ENCODE assay signal across 11 mouse cellular contexts in genomic region chr17:47958046-47958790, GRCm38 (mm10). TPM values are rescaled to one million over a fixed set of nuclear protein-coding genes. Genes with fewer than 3 reads are reported as not detected.
DNase-seq lines count a peak whose midpoint lies in the region; ATAC-seq and TF ChIP-seq lines count a peak whose summit lies in the region.
"Had no signal": no experiment of that assay in that cellular context is flagged by ENCODE, and none has a peak within 500 bp of the region (broad histone marks: within the 10 kb centered on the region; RNA-seq: fewer than 3 reads in every experiment).

No protein-coding gene starts in this region.

- peak; percentile 31 for DNase-seq in liver
- no peak for DNase-seq in liver, embryonic 11.5 days (ENCODE audit: low spot score)
- peak; percentile 68 for DNase-seq in lung, adult 2 months
- DNase-seq in frontal cortex, adult 2 months (ENCODE audit: extremely low spot score in 1 of 2, low spot score in 1 of 2) = no peak
- no peak for DNase-seq in gastrocnemius, postnatal 25 days
- DNase-seq: gastrocnemius, adult 2 months had no signal

- H3K9me3 ChIP-seq in liver, embryonic 11.5 days (ENCODE audit: control insufficient read depth, low read length) = no peaks in the 10 kb centered on the region
- no peaks in the 10 kb centered on the region for H3K9me3 ChIP-seq in kidney, embryonic 15.5 days (replicated peaks)
- no peaks in the 10 kb centered on the region for H3K9me3 ChIP-seq in hindbrain, embryonic 12.5 days (replicated peaks)
- H3K9me3 ChIP-seq: embryonic facial prominence, embryonic 12.5 days had no signal

- H3K4me1 ChIP-seq in liver, embryonic 11.5 days (replicated peaks; ENCODE audit: control insufficient read depth, insufficient read depth, low read length) = peaks cover 9% of the 10 kb centered on the region; the same call in 1 of the 2 replicates
- peaks cover 9% of the 10 kb centered on the region for H3K4me1 ChIP-seq in kidney, embryonic 15.5 days
- peaks cover 6% of the 10 kb centered on the region; the same call in 1 of the 2 replicates for H3K4me1 ChIP-seq in lung, adult 2 months (ENCODE audit: control insufficient read depth, insufficient read depth, low read length)
- H3K4me1 ChIP-seq in hindbrain, embryonic 12.5 days = 0 out of 2 replicates have a peak, but pooled peaks cover 2% of the 10 kb centered on the region

- H3K36me3 ChIP-seq in liver, embryonic 11.5 days (ENCODE audit: control insufficient read depth, insufficient read depth, low read length) = no peaks in the 10 kb centered on the region
- no peaks in the 10 kb centered on the region for H3K36me3 ChIP-seq in kidney, embryonic 15.5 days
- H3K36me3 ChIP-seq in hindbrain, embryonic 12.5 days = no peaks in the 10 kb centered on the region
- H3K36me3 ChIP-seq: embryonic facial prominence, embryonic 12.5 days had no signal

- TF ChIP-seq CTCF in lung, adult 2 months (IDR thresholded peaks at IDR 0.05; ENCODE audit: insufficient read depth, low read length) = no peak

- H3K4me3 ChIP-seq in liver, embryonic 11.5 days (ENCODE audit: low read depth, low read length) = no peak overlapping the region
- H3K4me3 ChIP-seq in kidney, embryonic 15.5 days (replicated peaks) = no peak overlapping the region
- H3K4me3 ChIP-seq in lung, adult 2 months (replicated peaks; ENCODE audit: extremely low read depth, low read depth, low read length) = no peak overlapping the region
- no peak overlapping the region for H3K4me3 ChIP-seq in hindbrain, embryonic 12.5 days
- H3K4me3 ChIP-seq: embryonic facial prominence, embryonic 12.5 days; gastrocnemius, adult 2 months had no signal

- no peak overlapping the region; the same call in 1 of the 2 replicates for H3K4me2 ChIP-seq in liver, embryonic 11.5 days
- no peak overlapping the region for H3K4me2 ChIP-seq in kidney, embryonic 15.5 days
- H3K4me2 ChIP-seq in hindbrain, embryonic 12.5 days (replicated peaks) = no peak overlapping the region
- H3K4me2 ChIP-seq: embryonic facial prominence, embryonic 12.5 days had no signal

- H3K9ac ChIP-seq in liver, embryonic 11.5 days (ENCODE audit: low read depth, low read length) = no peak overlapping the region
- no peak overlapping the region for H3K9ac ChIP-seq in kidney, embryonic 15.5 days
- no peak overlapping the region for H3K9ac ChIP-seq in hindbrain, embryonic 12.5 days
- H3K9ac ChIP-seq: embryonic facial prominence, embryonic 12.5 days; liver, embryonic 14.5 days had no signal

- no peak overlapping the region for H3K27ac ChIP-seq in liver, embryonic 11.5 days (ENCODE audit: low read depth, low read length)
- H3K27ac ChIP-seq in kidney, embryonic 15.5 days = peak overlapping the region; percentile 42; the same call in 1 of the 2 replicates
- H3K27ac ChIP-seq in hindbrain, embryonic 12.5 days = no peak overlapping the region
- H3K27ac ChIP-seq: embryonic facial prominence, embryonic 12.5 days; gastrocnemius, adult 2 months; liver, embryonic 14.5 days had no signal

- peak; percentile 45; the same call in 1 of the 2 replicates for TF ChIP-seq POLR2A in lung, adult 2 months (IDR thresholded peaks at IDR 0.05; ENCODE audit: borderline replicate concordance, extremely low read depth, low read depth, low read length)

- WGBS in liver, embryonic 11.5 days = 42% methylated on average over 10 of the region's 10 CpGs
- WGBS in kidney, embryonic 15.5 days = 38% methylated on average over 10 of the region's 10 CpGs
- WGBS in lung, adult 2 months = 23% methylated on average over 10 of the region's 10 CpGs
- WGBS in hindbrain, embryonic 12.5 days = 58% methylated on average over 10 of the region's 10 CpGs

- ATAC-seq in liver, embryonic 11.5 days (replicated peaks; ENCODE audit: low FRiP score) = no peak
- ATAC-seq in kidney, embryonic 15.5 days (replicated peaks; ENCODE audit: low FRiP score) = 0 out of 2 replicates have a peak, but pooled peaks have one; percentile 22
- ATAC-seq in hindbrain, embryonic 12.5 days (ENCODE audit: low FRiP score) = no peak
- ATAC-seq in cerebellum, adult (ENCODE audit: insufficient number of reproducible peaks, low FRiP score, low TSS enrichment) = no peak

- H3K27me3 ChIP-seq in liver, embryonic 11.5 days (replicated peaks; ENCODE audit: control insufficient read depth, insufficient read depth, low read length) = peaks cover 3% of the 10 kb centered on the region; the same call in 1 of the 2 replicates
- H3K27me3 ChIP-seq in kidney, embryonic 15.5 days = peaks cover 9% of the 10 kb centered on the region
- peaks cover 16% of the 10 kb centered on the region for H3K27me3 ChIP-seq in hindbrain, embryonic 12.5 days
- H3K27me3 ChIP-seq: embryonic facial prominence, embryonic 12.5 days had no signal

RNA-seq across cellular contexts. Expression of gene Foxp4, which starts 33.8 kb away (rescaled TPM):
- 21.3 and 21.6 TPM in 2 replicates for polyA plus RNA-seq in liver, embryonic 11.5 days (2014; fragmentation: Nextera tagmentation; extraction: Ambion mirVana)
- 13.0 and 13.7 TPM in 2 replicates for polyA plus RNA-seq in kidney, embryonic 15.5 days (2015; fragmentation: Nextera tagmentation; extraction: Ambion mirVana)
- 100 and 117 TPM in 2 replicates for polyA plus RNA-seq in lung, adult 2 months (2012; rRNA removed)
- polyA plus RNA-seq in frontal cortex, adult 2 months (2012; rRNA removed) = 41.7 and 50.1 TPM in 2 replicates
- 40.6 and 41.7 TPM in 2 replicates for polyA plus RNA-seq in hindbrain, embryonic 12.5 days (2016; fragmentation: Nextera tagmentation; extraction: Ambion mirVana)
- 1 to 10 TPM; 6.4 to 7.6 TPM for total RNA-seq in gastrocnemius, postnatal 25 days (2021)

Comparison
In these comparisons a context has a peak if more than half of its experiments do, and no peak if none do; other contexts are left out.
1. DNase-seq: peak in liver (single experiment) and lung, adult 2 months (single experiment); none in liver, embryonic 11.5 days (single experiment), frontal cortex, adult 2 months (0 of 2) and gastrocnemius, postnatal 25 days (single experiment).